Mouse (Mus musculus) E14TG2a.4 (cell line): Measurements from ENCODE around the gene Dapk2.
"Not testable (repeated sequence)": the region's sequence is repeated elsewhere in the genome, so short reads cannot be mapped to it uniquely, and the experiment has no call there.

Experiments
- H3K27me3 ChIP-seq: 2 replicates; pipeline ENCODE4 v1.6.1; 2014; ENCODE audit warnings: low read length, control low read depth; ENCODE audit not compliant: insufficient read depth
- H3K36me3 ChIP-seq: 2 replicates; pipeline ENCODE4 v1.6.1; 2014; ENCODE audit warnings: low read length, control low read depth; ENCODE audit not compliant: insufficient read depth
- H3K4me1 ChIP-seq: replicated peaks from 2 replicates; pipeline ENCODE4 v1.6.1; 2014; ENCODE audit warnings: low read depth, low read length, control low read depth
- H3K4me3 ChIP-seq: replicated peaks from 2 replicates; pipeline ENCODE4 v1.5.1; 2014; ENCODE audit warnings: mild to moderate bottlenecking, low read length
- H3K9me3 ChIP-seq: 2 replicates; pipeline ENCODE4 v1.6.1; 2014; ENCODE audit warnings: low read length, control low read depth
- CTCF ChIP-seq: conservative IDR thresholded peaks from 2 replicates; pipeline ENCODE4 v1.5.1; 2014; ENCODE audit warnings: low read length
- NANOG ChIP-seq: IDR thresholded peaks from 2 replicates; pipeline ENCODE4 v1.6.1; 2014; ENCODE audit warnings: borderline replicate concordance, low read length, mixed read lengths
- POU5F1 ChIP-seq: IDR thresholded peaks from 2 replicates; pipeline ENCODE4 v1.6.1; 2014; ENCODE audit warnings: low read length, borderline replicate concordance

The Dapk2 gene

DNA sequence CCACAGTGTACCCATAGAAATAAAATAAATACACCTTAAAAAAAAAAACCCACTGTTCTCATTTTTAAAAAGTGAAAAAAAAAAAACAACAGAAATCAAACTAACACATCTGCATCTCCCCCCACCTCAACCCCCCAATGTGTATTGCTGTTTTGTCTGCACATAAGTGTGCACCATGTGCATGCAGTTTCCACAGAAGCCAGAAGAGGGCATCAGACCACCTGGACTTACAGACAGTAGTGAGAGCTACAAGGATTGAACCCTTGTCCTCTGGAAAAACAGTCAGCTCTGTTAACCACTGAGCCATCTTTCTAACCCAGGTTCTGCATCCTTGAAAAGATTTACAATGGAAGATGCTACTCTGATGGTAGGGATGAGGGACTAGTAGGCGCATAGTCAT is 124.6 kb downstream of the Dapk2 start:
- TF ChIP-seq CTCF = peak; percentile 75
- TF ChIP-seq POU5F1 = no peak
- TF ChIP-seq NANOG = no peak
- H3K36me3 ChIP-seq = no peaks in the 10 kb centered on the region
- H3K4me1 ChIP-seq = peaks cover 53% of the 10 kb centered on the region
- no peak overlapping the region for H3K4me3 ChIP-seq
- peaks cover 15% of the 10 kb centered on the region; the same call in 1 of the 2 replicates for H3K27me3 ChIP-seq
- H3K9me3 ChIP-seq = no peaks in the 10 kb centered on the region

GRCm38 (mm10) chr9:66283565-66284203 is 125.7 kb downstream of the Dapk2 start:
- H3K9me3 ChIP-seq = no peaks in the 10 kb centered on the region

DNA sequence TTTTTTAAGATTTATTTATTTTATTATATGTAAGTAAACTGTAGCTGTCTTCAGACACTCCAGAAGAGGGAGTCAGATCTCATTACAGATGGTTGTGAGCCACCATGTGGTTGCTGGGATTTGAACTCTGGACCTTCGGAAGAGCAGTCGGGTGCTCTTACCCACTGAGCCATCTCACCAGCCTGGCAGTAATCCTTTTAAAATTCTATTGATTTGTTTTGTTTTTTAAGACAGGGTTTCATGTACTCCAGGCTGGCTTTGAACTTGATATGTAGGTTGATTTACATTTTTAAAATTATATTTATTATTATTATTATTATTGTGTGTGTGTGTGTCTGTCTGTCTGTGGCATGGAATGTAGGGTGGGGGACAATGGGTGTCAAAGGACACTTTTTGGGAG is 127.2 kb downstream of the Dapk2 start:
- not testable (repeated sequence) for H3K9me3 ChIP-seq, H3K4me3 ChIP-seq, H3K27me3 ChIP-seq, H3K36me3 ChIP-seq
- peaks cover 26% of the 10 kb centered on the region for H3K4me1 ChIP-seq

More at GRCm38 (mm10) chr9:66283565-66284203, 125.7 kb downstream of the Dapk2 start:
- TF ChIP-seq POU5F1 (no peak), NANOG (no peak), CTCF (peak; percentile 50)
- Histone ChIP-seq H3K4me3 (no peak overlapping the region), H3K36me3 (no peaks in the 10 kb centered on the region), H3K27me3 (peaks cover 6% of the 10 kb centered on the region; the same call in 1 of the 2 replicates), H3K4me1 (peaks cover 42% of the 10 kb centered on the region)

DNA sequence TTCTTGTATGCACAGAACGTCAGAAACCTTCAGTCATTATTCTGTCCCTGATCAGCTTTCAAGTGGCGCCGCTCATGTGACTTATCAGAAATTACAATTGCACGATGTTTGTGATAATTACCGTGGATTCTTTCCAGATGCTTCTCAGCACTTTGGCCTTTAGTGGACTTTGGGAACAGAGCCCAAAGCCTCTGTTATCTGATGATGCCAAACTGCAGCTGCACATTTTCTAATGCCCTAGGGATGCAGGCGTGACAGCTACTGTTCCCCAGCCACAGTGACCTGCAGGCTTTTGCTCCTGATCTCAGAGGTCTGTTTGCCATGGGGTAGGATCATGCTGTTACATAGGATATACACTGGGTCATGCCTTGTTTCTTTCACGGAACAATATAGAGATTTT is 127.9 kb downstream of the Dapk2 start:
- no peaks in the 10 kb centered on the region for H3K36me3 ChIP-seq
- TF ChIP-seq CTCF (no peak), POU5F1 (no peak), NANOG (no peak)
- H3K27me3 ChIP-seq = no peaks in the 10 kb centered on the region
- peaks cover 19% of the 10 kb centered on the region for H3K4me1 ChIP-seq
- no peak overlapping the region for H3K4me3 ChIP-seq
- H3K9me3 ChIP-seq = no peaks in the 10 kb centered on the region

- Histone ChIP-seq H3K9me3 (peaks cover 11% of the 10 kb centered on the region), H3K4me3 (no peak overlapping the region), H3K4me1 (no peaks in the 10 kb centered on the region), H3K27me3 (no peaks in the 10 kb centered on the region), H3K36me3 (0 out of 2 replicates have a peak, but pooled peaks cover 2% of the 10 kb centered on the region)
- no peak for TF ChIP-seq NANOG
- no peak for TF ChIP-seq CTCF
- no peak for TF ChIP-seq POU5F1
These were observed 132.7 kb downstream of the Dapk2 start for GRCm38 (mm10) chr9:66290727-66291126.

GRCm38 (mm10) chr9:66293319-66293718 is 135.3 kb downstream of the Dapk2 start:
- peaks cover 30% of the 10 kb centered on the region for H3K9me3 ChIP-seq
- no peak for TF ChIP-seq NANOG
- no peak for TF ChIP-seq POU5F1
- no peak for TF ChIP-seq CTCF
- no peaks in the 10 kb centered on the region for H3K4me1 ChIP-seq
- H3K27me3 ChIP-seq = no peaks in the 10 kb centered on the region
- H3K36me3 ChIP-seq = 0 out of 2 replicates have a peak, but pooled peaks cover 3% of the 10 kb centered on the region
- H3K4me3 ChIP-seq = no peak overlapping the region

GRCm38 (mm10) chr9:66294227-66294626 is 136.2 kb downstream of the Dapk2 start:
- 0 out of 2 replicates have a peak, but pooled peaks cover 3% of the 10 kb centered on the region for H3K36me3 ChIP-seq
- H3K4me3 ChIP-seq = no peak overlapping the region
- H3K9me3 ChIP-seq = peaks cover 30% of the 10 kb centered on the region
- no peaks in the 10 kb centered on the region for H3K4me1 ChIP-seq
- no peaks in the 10 kb centered on the region for H3K27me3 ChIP-seq
- TF ChIP-seq POU5F1 (no peak), NANOG (no peak)

DNA sequence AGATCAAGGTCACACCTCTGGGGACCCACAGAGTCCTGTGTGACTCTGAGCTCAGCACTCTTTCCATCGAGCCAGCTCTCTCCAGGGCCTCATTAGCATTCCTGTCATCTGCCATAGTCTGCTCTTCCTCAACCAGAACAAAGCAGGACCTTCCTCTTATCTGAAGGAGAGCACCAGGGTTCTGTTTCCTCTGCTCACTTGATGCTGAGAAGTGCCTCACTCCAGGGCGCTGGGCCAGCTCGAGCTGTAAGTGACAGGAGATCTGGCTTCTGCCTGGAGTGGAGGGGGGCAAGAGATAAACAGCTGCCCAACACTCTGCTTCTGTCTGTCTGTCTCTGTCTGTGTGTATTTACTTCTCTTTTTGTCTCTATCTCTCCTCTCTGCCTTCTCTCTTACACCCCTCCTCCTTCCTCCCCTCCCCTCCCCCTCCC is 137.0 kb downstream of the Dapk2 start:
- Histone ChIP-seq H3K27me3 (no peaks in the 10 kb centered on the region), H3K4me1 (no peaks in the 10 kb centered on the region), H3K4me3 (no peak overlapping the region), H3K36me3 (0 out of 2 replicates have a peak, but pooled peaks cover 3% of the 10 kb centered on the region), H3K9me3 (peaks cover 30% of the 10 kb centered on the region)
- TF ChIP-seq POU5F1 (no peak), NANOG (no peak), CTCF (no peak)

GRCm38 (mm10) chr9:66295577-66296120 is 137.6 kb downstream of the Dapk2 start:
- 0 out of 2 replicates have a peak, but pooled peaks cover 3% of the 10 kb centered on the region for H3K36me3 ChIP-seq
- H3K9me3 ChIP-seq = peaks cover 30% of the 10 kb centered on the region
- TF ChIP-seq POU5F1 = no peak
- TF ChIP-seq NANOG = no peak
- no peak for TF ChIP-seq CTCF
- H3K4me3 ChIP-seq = no peak overlapping the region
- no peaks in the 10 kb centered on the region for H3K4me1 ChIP-seq
- no peaks in the 10 kb centered on the region for H3K27me3 ChIP-seq
